Mouse (Mus musculus): ENCODE data around the gene Hoxa9. TPM values are rescaled to one million over a fixed set of nuclear protein-coding genes. Genes with fewer than 3 reads are reported as not detected.

The Hoxa9 gene
- polyA plus RNA-seq, 1 experiment from 2014 or later = not detected

GRCm38 (mm10) chr6:52183311-52184080 lies 47.4 kb downstream of the Hoxa9 start:
- Histone ChIP-seq H3K27ac (no peak overlapping the region), H3K27me3 (peaks cover 100% of the 10 kb centered on the region), H3K4me2 (no peak overlapping the region), H3K4me1 (no peaks in the 10 kb centered on the region), H3K9ac (no peak overlapping the region), H3K36me3 (ENCODE audit: poor library complexity, severe bottlenecking) (no peaks in the 10 kb centered on the region), H3K4me3 (no peak overlapping the region), H3K9me3 (replicated peaks) (no peaks in the 10 kb centered on the region)
- WGBS = 7% methylated on average over 10 of the region's 10 CpGs
- no peak for ATAC-seq

- no peaks in the 10 kb centered on the region for H3K9me3 ChIP-seq (replicated peaks)
- H3K4me3 ChIP-seq = no peak overlapping the region
- no peak overlapping the region for H3K9ac ChIP-seq
- 6% methylated on average over 1 of the region's 1 CpGs for WGBS
- peaks cover 100% of the 10 kb centered on the region for H3K27me3 ChIP-seq
- no peak overlapping the region for H3K27ac ChIP-seq
- ATAC-seq = no peak
- no peaks in the 10 kb centered on the region for H3K4me1 ChIP-seq
- H3K4me2 ChIP-seq = no peak overlapping the region
- H3K36me3 ChIP-seq (ENCODE audit: poor library complexity, severe bottlenecking) = no peaks in the 10 kb centered on the region
These were observed 48.1 kb downstream of the Hoxa9 start for GRCm38 (mm10) chr6:52182793-52183192.

- Histone ChIP-seq H3K36me3 (ENCODE audit: poor library complexity, severe bottlenecking) (no peaks in the 10 kb centered on the region), H3K9me3 (replicated peaks) (no peaks in the 10 kb centered on the region), H3K27me3 (peaks cover 100% of the 10 kb centered on the region), H3K4me3 (no peak overlapping the region), H3K9ac (no peak overlapping the region), H3K27ac (no peak overlapping the region), H3K4me1 (no peaks in the 10 kb centered on the region), H3K4me2 (no peak overlapping the region)
- no peak for ATAC-seq
- WGBS = 17% methylated on average over 2 of the region's 2 CpGs
These were observed 48.9 kb downstream of the Hoxa9 start for GRCm38 (mm10) chr6:52182030-52182429.

- H3K27me3 ChIP-seq = peaks cover 100% of the 10 kb centered on the region
- no peaks in the 10 kb centered on the region for H3K9me3 ChIP-seq (replicated peaks)
- no peak overlapping the region for H3K4me3 ChIP-seq
- no peak overlapping the region for H3K27ac ChIP-seq
- H3K9ac ChIP-seq = no peak overlapping the region
- no peaks in the 10 kb centered on the region for H3K4me1 ChIP-seq
- H3K36me3 ChIP-seq (ENCODE audit: poor library complexity, severe bottlenecking) = no peaks in the 10 kb centered on the region
- WGBS = 4% methylated on average over 3 of the region's 3 CpGs
- H3K4me2 ChIP-seq = no peak overlapping the region
- no peak for ATAC-seq
These were observed 50.2 kb downstream of the Hoxa9 start for GRCm38 (mm10) chr6:52180726-52181125.

GRCm38 (mm10) chr6:52180213-52180710 lies 50.6 kb downstream of the Hoxa9 start:
- H3K9ac ChIP-seq = no peak overlapping the region
- no peak overlapping the region for H3K4me2 ChIP-seq
- H3K36me3 ChIP-seq (ENCODE audit: poor library complexity, severe bottlenecking) = no peaks in the 10 kb centered on the region
- WGBS = 2% methylated on average over 11 of the region's 11 CpGs
- no peaks in the 10 kb centered on the region for H3K9me3 ChIP-seq (replicated peaks)
- no peak overlapping the region for H3K27ac ChIP-seq
- no peak for ATAC-seq
- no peaks in the 10 kb centered on the region for H3K4me1 ChIP-seq
- peaks cover 100% of the 10 kb centered on the region for H3K27me3 ChIP-seq
- H3K4me3 ChIP-seq = no peak overlapping the region

GRCm38 (mm10) chr6:52179690-52180089 lies 51.2 kb downstream of the Hoxa9 start:
- Histone ChIP-seq H3K27ac (no peak overlapping the region), H3K36me3 (ENCODE audit: poor library complexity, severe bottlenecking) (no peaks in the 10 kb centered on the region), H3K4me2 (no peak overlapping the region), H3K9me3 (replicated peaks) (no peaks in the 10 kb centered on the region), H3K9ac (no peak overlapping the region), H3K4me1 (no peaks in the 10 kb centered on the region), H3K27me3 (peaks cover 100% of the 10 kb centered on the region), H3K4me3 (no peak overlapping the region)
- no peak for ATAC-seq
- WGBS = 2% methylated on average over 10 of the region's 10 CpGs

GRCm38 (mm10) chr6:52178918-52179665 lies 51.8 kb downstream of the Hoxa9 start:
- WGBS = 0% methylated on average over 4 of the region's 4 CpGs
- Histone ChIP-seq H3K27me3 (peaks cover 99% of the 10 kb centered on the region), H3K4me3 (no peak overlapping the region), H3K4me2 (no peak overlapping the region), H3K27ac (no peak overlapping the region), H3K4me1 (no peaks in the 10 kb centered on the region), H3K9me3 (replicated peaks) (no peaks in the 10 kb centered on the region), H3K9ac (no peak overlapping the region), H3K36me3 (ENCODE audit: poor library complexity, severe bottlenecking) (no peaks in the 10 kb centered on the region)
- no peak for ATAC-seq

- 1% methylated on average over 9 of the region's 9 CpGs for WGBS
- H3K27ac ChIP-seq = no peak overlapping the region
- ATAC-seq = no peak
- no peaks in the 10 kb centered on the region for H3K9me3 ChIP-seq (replicated peaks)
- H3K4me3 ChIP-seq = no peak overlapping the region
- H3K36me3 ChIP-seq (ENCODE audit: poor library complexity, severe bottlenecking) = no peaks in the 10 kb centered on the region
- peaks cover 99% of the 10 kb centered on the region for H3K27me3 ChIP-seq
- H3K4me2 ChIP-seq = no peak overlapping the region
- peaks cover under 1% of the 10 kb centered on the region; the same call in 1 of the 2 replicates for H3K4me1 ChIP-seq
- H3K9ac ChIP-seq = no peak overlapping the region
These were observed 53.1 kb downstream of the Hoxa9 start for GRCm38 (mm10) chr6:52177806-52178205.

- Histone ChIP-seq H3K4me2 (no peak within 1 kb of the TSS), H3K9me3 (replicated peaks) (no peaks in the 10 kb centered on the region), H3K4me1 (peaks cover 7% of the 10 kb centered on the region; the same call in 1 of the 2 replicates), H3K27ac (no peak within 1 kb of the TSS), H3K4me3 (no peak within 1 kb of the TSS), H3K27me3 (peaks cover 99% of the 10 kb centered on the region), H3K9ac (no peak within 1 kb of the TSS), H3K36me3 (ENCODE audit: poor library complexity, severe bottlenecking) (no peaks in the 10 kb centered on the region)
- WGBS = under 1% methylated on average over 36 of the region's 36 CpGs
- ATAC-seq = no peak
These were observed 53.7 kb downstream of the Hoxa9 start, which contains the start of gene 5730596B20Rik for GRCm38 (mm10) chr6:52177061-52177735. 5730596B20Rik (plus strand) TSS chr6:52177498.

- Histone ChIP-seq H3K36me3 (ENCODE audit: poor library complexity, severe bottlenecking) (no peaks in the 10 kb centered on the region), H3K4me1 (peaks cover 7% of the 10 kb centered on the region; the same call in 1 of the 2 replicates), H3K9me3 (replicated peaks) (no peaks in the 10 kb centered on the region), H3K27ac (no peak overlapping the region), H3K27me3 (peaks cover 99% of the 10 kb centered on the region), H3K4me2 (no peak overlapping the region), H3K4me3 (no peak overlapping the region), H3K9ac (no peak overlapping the region)
- ATAC-seq = no peak
- 1% methylated on average over 6 of the region's 6 CpGs for WGBS
These were observed 54.5 kb downstream of the Hoxa9 start for GRCm38 (mm10) chr6:52176391-52176790.

GRCm38 (mm10) chr6:52175864-52176263 lies 55.0 kb downstream of the Hoxa9 start:
- H3K36me3 ChIP-seq (ENCODE audit: poor library complexity, severe bottlenecking) = no peaks in the 10 kb centered on the region
- no peak overlapping the region for H3K9ac ChIP-seq
- H3K4me1 ChIP-seq = peaks cover 7% of the 10 kb centered on the region; the same call in 1 of the 2 replicates
- no peak for ATAC-seq
- H3K4me3 ChIP-seq = no peak overlapping the region
- no peak overlapping the region for H3K27ac ChIP-seq
- peaks cover 99% of the 10 kb centered on the region for H3K27me3 ChIP-seq
- no peak overlapping the region for H3K4me2 ChIP-seq
- H3K9me3 ChIP-seq (replicated peaks) = no peaks in the 10 kb centered on the region
- WGBS = 3% methylated on average over 15 of the region's 35 CpGs

Measured in forebrain, embryonic 13.5 days (tissue).